Mouse (Mus musculus) forebrain, embryonic 11.5 days (tissue): ENCODE data around the gene Eif3b. TPM values are rescaled to one million over a fixed set of nuclear protein-coding genes. Genes with fewer than 3 reads are reported as not detected.

ENCODE experiments used
- ATAC-seq: fragments of 200-750 bp; cut with Nextera tagmentation; replicated peaks from 2 replicates; pipeline ENCODE4 v1.8.0; 2017; ENCODE audit warnings: moderate TSS enrichment; ENCODE audit not compliant: low FRiP score
- DNase-seq: peaks from one replicate; pipeline ENCODE4 v3.0.0-alpha.2; 2017; ENCODE audit warnings: low spot score
- H3K27ac ChIP-seq: fragments of 300-500 bp; sonication (generic); 2 replicates; pipeline ENCODE4 v1.5.1; 2014; ENCODE audit warnings: low read depth, low read length
- H3K27me3 ChIP-seq: fragments of 300-500 bp; sonication (generic); 2 replicates; pipeline ENCODE4 v1.6.1; 2014; ENCODE audit warnings: mild to moderate bottlenecking, low read length, mixed read lengths; ENCODE audit not compliant: control insufficient read depth, insufficient read depth
- H3K36me3 ChIP-seq: fragments of 300-500 bp; sonication (generic); 2 replicates; pipeline ENCODE4 v1.6.1; 2014; ENCODE audit warnings: mild to moderate bottlenecking, low read length, moderate library complexity, mixed read lengths; ENCODE audit not compliant: control insufficient read depth, insufficient read depth
- H3K4me1 ChIP-seq: fragments of 300-500 bp; sonication (generic); replicated peaks from 2 replicates; pipeline ENCODE4 v1.6.1; 2014; ENCODE audit warnings: low read length, mixed read lengths; ENCODE audit not compliant: control insufficient read depth, insufficient read depth
- H3K4me2 ChIP-seq: fragments of 300-500 bp; sonication (generic); 2 replicates; pipeline ENCODE4 v1.6.1; 2014; ENCODE audit warnings: low read depth, mild to moderate bottlenecking, low read length, moderate library complexity, mixed read lengths; ENCODE audit not compliant: severe bottlenecking
- H3K4me3 ChIP-seq: fragments of 300-500 bp; sonication (generic); 2 replicates; pipeline ENCODE4 v1.5.1; 2014; ENCODE audit warnings: low read depth, low read length
- H3K9ac ChIP-seq: fragments of 300-500 bp; sonication (generic); 2 replicates; pipeline ENCODE4 v1.6.1; 2014; ENCODE audit warnings: low read length
- H3K9me3 ChIP-seq: fragments of 300-500 bp; sonication (generic); 2 replicates; pipeline ENCODE4 v1.6.1; 2016; ENCODE audit warnings: low read length, mixed read lengths; ENCODE audit not compliant: control insufficient read depth
- WGBS: fragments of 180-500 bp; shearing (Covaris S2); extraction: QIAGEN DNeasy Blood & Tissue Kit; methylation state at CpG from one replicate; pipeline ENCODE4 v1.1.7; 2014; 5-methylcytosine and 5-hydroxymethylcytosine counted together
- polyA plus RNA-seq: library from polyadenylated mRNA; unstranded; fragments of >200 nt; fragmentation: Nextera tagmentation; extraction: Ambion mirVana; gene quantifications from 2 replicates; pipeline ENCODE4 v1.2.1, GENCODE M21; 2014

Eif3b gene
- polyA plus RNA-seq, result 177 and 215 TPM in 2 replicates

DNA sequence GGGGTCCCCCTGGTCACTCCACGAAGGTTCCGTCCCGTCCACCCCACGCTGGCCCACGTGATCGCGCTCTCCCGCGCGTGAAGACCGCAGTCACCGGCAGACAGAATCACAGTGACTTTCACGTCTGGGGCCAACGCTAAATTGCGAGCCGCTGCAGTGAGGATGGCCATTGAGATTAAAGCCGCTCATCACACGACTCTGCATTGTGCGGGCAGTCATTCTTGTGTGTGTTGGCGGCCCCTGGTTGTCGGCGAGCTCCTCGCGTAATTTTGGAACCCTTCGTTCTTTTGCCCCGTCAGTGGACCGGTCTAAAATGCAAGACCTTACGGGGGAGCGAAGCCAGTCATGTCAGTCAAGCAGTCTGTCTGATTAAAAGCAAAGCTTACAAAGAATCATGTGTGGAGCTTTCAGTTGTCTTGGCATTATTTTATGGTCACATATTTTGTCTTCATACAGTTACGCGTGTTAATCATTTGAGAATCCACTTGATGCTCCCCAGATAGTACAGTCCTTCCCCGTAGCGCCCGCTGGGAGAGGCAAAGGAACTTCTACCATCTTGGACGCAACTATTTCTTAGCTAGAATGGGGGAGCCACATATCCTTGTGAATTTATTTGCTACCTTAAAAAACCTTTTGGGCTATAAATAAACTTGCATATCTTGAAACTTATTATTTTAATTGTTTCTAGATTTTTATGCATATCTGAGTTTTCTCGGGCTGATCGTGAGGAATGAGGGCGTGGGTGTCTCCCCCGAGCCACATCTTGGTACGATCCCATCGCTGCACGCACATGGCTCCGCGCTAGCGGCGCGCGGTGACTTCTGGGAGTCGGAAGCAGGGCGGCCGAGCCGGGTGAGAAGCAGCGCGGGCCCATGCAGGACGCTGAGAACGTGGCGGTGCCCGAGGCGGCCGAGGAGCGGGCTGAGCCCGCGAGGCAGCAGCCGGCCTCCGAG, at the start of gene Eif3b:
Eif3b (plus strand) TSS at position 840 of the 953 bp plus-strand sequence.
- peak; percentile 94 for ATAC-seq

GRCm38 (mm10) chr5:140369466-140369865, 49.7 kb upstream of the Eif3b start:
- ATAC-seq (no peak), DNase-seq (no peak)
- H3K36me3 ChIP-seq, result no peaks in the 10 kb centered on the region
- H3K9ac ChIP-seq, result no peak overlapping the region
- H3K4me1 ChIP-seq, result no peaks in the 10 kb centered on the region
- H3K27me3 ChIP-seq, result no peaks in the 10 kb centered on the region
- H3K9me3 ChIP-seq, result no peaks in the 10 kb centered on the region
- 93% methylated on average over 2 of the region's 2 CpGs for WGBS
- no peak overlapping the region for H3K27ac ChIP-seq
- H3K4me3 ChIP-seq, result no peak overlapping the region
- H3K4me2 ChIP-seq, result no peak overlapping the region

More for the DNA sequence above, at the start of gene Eif3b:
- peak within 1 kb of the TSS; percentile 92 for H3K9ac ChIP-seq
- H3K4me3 ChIP-seq, result peak within 1 kb of the TSS; percentile 96
- no peaks in the 10 kb centered on the region; the same call in 1 of the 2 replicates for H3K36me3 ChIP-seq
- H3K4me1 ChIP-seq, result peaks cover 9% of the 10 kb centered on the region
- H3K9me3 ChIP-seq, result no peaks in the 10 kb centered on the region
- peak within 1 kb of the TSS; percentile 59 for H3K4me2 ChIP-seq
- under 1% methylated on average over 65 of the region's 65 CpGs for WGBS
- DNase-seq, result peak; percentile 92
- H3K27ac ChIP-seq, result peak within 1 kb of the TSS; percentile 94
- no peaks in the 10 kb centered on the region for H3K27me3 ChIP-seq

DNA sequence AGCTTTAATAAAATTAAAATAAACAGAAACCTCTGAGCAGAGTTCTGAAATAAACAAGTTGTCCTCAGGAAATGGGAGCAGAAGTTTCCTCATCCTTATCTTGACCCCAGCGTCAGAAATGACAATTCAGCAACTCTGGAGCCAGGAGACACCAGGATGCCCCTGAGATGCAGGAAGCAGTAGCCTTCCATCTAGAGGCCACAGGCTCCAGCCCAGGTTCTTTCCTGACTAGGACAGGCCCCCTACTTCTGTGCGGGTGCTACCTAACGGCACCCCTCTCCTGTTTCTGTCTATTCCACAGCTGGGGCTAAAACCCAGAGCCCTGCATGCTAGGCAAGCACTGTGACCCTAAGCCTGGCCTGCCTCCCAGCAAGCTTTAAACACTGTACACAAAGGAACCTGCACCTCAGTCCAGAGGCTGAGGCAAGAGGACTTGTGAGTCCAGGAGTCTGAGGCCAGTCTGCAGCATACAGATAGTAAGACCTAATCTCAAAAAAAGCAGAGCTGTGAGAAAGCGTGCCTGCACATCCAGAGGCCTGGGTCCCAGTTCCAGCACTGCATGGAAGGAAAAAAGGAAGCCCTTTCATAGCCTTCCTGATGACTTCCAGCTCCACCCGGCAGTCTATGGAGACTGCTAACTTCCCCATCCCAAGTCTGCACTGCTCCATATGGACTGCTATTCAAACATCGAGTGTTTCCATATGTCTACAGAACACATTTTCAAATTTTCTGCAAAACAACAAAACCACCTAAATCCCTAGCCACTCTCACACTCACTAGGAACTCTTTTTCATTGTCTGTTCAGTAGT, 48.5 kb upstream of the Eif3b start:
- H3K9ac ChIP-seq, result no peak overlapping the region

DNA sequence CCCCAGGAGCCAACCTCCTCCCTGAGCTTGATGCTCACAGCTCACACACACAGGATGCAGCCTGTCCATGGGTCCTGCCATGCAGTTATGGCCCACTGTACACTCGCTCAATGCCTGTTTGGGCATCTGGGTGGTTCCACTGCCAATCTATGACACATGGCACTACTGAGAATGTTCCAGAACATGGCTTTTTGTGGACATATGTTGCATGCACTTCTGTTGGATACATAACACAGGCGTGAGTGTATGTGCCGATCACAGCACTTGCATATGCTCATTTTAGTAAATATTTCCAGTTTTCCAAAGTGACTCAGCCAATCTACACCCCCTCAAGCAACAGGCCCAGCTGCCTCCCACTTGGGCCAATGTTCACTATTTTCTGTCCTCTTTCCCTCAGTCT, 47.5 kb upstream of the Eif3b start:
- Histone ChIP-seq H3K4me2 (no peak overlapping the region), H3K27ac (no peak overlapping the region), H3K27me3 (no peaks in the 10 kb centered on the region), H3K4me3 (no peak overlapping the region), H3K4me1 (no peaks in the 10 kb centered on the region), H3K36me3 (no peaks in the 10 kb centered on the region), H3K9me3 (no peaks in the 10 kb centered on the region), H3K9ac (no peak overlapping the region)
- ATAC-seq (no peak), DNase-seq (no peak)
- 93% methylated on average over 3 of the region's 3 CpGs for WGBS

More for the DNA sequence above, 48.5 kb upstream of the Eif3b start:
- Histone ChIP-seq H3K27ac (no peak overlapping the region), H3K27me3 (no peaks in the 10 kb centered on the region), H3K4me2 (no peak overlapping the region), H3K36me3 (no peaks in the 10 kb centered on the region), H3K4me3 (no peak overlapping the region), H3K4me1 (no peaks in the 10 kb centered on the region), H3K9me3 (no peaks in the 10 kb centered on the region)
- ATAC-seq (no peak), DNase-seq (no peak)
- WGBS, result 90% methylated on average over 6 of the region's 6 CpGs

- H3K4me1 ChIP-seq, result no peaks in the 10 kb centered on the region
- ATAC-seq, result no peak
- H3K36me3 ChIP-seq, result no peaks in the 10 kb centered on the region
- 94% methylated on average over 2 of the region's 2 CpGs for WGBS
- H3K9me3 ChIP-seq, result no peaks in the 10 kb centered on the region
- H3K4me2 ChIP-seq, result no peak overlapping the region
- no peak overlapping the region for H3K9ac ChIP-seq
- no peak overlapping the region for H3K4me3 ChIP-seq
- H3K27ac ChIP-seq, result no peak overlapping the region
- no peaks in the 10 kb centered on the region for H3K27me3 ChIP-seq
- DNase-seq, result no peak
Observed at GRCm38 (mm10) chr5:140373711-140374110, 45.4 kb upstream of the Eif3b start.

GRCm38 (mm10) chr5:140374226-140374625, 44.9 kb upstream of the Eif3b start:
- H3K4me1 ChIP-seq, result no peaks in the 10 kb centered on the region
- no peak overlapping the region for H3K4me3 ChIP-seq
- no peaks in the 10 kb centered on the region for H3K9me3 ChIP-seq
- WGBS, result 77% methylated on average over 3 of the region's 3 CpGs
- ATAC-seq (no peak), DNase-seq (no peak)
- H3K27me3 ChIP-seq, result no peaks in the 10 kb centered on the region
- H3K4me2 ChIP-seq, result no peak overlapping the region
- no peaks in the 10 kb centered on the region for H3K36me3 ChIP-seq
- no peak overlapping the region for H3K9ac ChIP-seq
- no peak overlapping the region for H3K27ac ChIP-seq

DNA sequence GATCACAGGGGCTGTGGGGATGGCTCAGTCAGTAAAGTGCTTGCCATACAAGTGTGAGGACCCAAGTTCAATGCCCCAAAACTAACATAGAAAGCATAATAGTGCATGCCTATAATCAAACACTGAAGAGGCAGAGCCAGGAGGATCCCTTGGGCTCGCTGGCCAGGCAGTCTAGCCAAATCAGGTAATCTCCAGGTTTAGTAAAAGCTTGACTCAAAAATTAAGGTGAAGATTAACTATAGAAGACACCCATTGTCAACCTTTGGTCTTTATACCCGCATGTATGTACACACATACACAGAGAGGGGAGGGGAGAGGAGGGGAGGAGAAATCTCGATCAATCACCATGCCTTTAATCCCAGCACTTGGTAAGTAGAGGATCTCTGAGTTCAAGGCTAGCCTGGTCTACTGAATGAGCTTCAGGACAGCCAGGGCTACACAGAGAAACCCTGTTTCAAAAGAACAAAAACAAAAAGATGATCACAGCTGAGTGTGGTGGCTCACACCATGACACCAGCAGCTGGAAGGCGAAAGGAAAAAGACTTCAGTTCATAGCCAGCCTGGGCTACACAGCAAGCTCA, 43.8 kb upstream of the Eif3b start:
- Histone ChIP-seq H3K4me1 (no peaks in the 10 kb centered on the region), H3K27ac (no peak overlapping the region), H3K36me3 (no peaks in the 10 kb centered on the region), H3K9ac (no peak overlapping the region), H3K4me2 (no peak overlapping the region), H3K27me3 (no peaks in the 10 kb centered on the region), H3K9me3 (no peaks in the 10 kb centered on the region), H3K4me3 (no peak overlapping the region)
- no peak for DNase-seq
- ATAC-seq, result no peak
- 88% methylated on average over 4 of the region's 4 CpGs for WGBS

DNA sequence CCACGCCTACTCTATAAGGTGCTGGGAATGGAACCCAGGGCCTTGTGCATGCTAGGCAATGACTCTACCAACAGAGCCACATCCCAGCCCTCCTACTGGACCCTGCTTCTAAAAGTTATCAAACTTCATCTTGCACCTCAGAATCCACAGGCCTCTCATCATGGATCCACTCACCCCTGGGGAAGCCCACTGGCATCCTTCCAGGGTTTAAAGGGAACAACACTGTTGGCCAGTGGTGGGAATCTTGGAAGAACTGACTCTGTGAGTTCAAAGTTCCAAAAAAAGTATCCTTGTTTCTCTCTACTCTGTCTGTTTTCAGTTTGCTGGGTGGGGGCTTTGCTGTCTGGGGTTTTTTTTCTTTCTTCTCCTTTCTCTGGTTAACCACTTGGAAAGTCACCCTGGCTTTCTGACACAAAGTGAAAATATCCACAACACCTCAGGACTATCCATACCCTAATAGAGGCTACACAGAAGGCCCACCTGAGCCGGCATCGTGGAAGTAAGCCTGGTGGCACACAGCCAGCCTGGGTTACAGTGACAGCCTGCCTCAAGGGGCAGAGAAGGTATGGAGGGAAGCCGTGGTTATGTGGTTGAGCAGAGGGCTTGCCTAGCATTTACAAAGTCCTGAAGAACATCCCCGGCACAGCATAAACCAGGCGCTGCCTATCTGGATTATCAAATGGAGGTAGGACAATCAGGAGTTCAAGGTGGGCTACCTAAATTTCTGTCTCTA, 40.8 kb upstream of the Eif3b start:
- Histone ChIP-seq H3K27me3 (no peaks in the 10 kb centered on the region), H3K4me1 (no peaks in the 10 kb centered on the region), H3K36me3 (no peaks in the 10 kb centered on the region), H3K9ac (no peak overlapping the region), H3K4me3 (no peak overlapping the region), H3K4me2 (no peak overlapping the region), H3K27ac (no peak overlapping the region), H3K9me3 (no peaks in the 10 kb centered on the region)
- ATAC-seq, result no peak
- no peak for DNase-seq
- 94% methylated on average over 6 of the region's 6 CpGs for WGBS
